8 mouse cellular contexts compared by ENCODE assay signal in the genomic region with DNA sequence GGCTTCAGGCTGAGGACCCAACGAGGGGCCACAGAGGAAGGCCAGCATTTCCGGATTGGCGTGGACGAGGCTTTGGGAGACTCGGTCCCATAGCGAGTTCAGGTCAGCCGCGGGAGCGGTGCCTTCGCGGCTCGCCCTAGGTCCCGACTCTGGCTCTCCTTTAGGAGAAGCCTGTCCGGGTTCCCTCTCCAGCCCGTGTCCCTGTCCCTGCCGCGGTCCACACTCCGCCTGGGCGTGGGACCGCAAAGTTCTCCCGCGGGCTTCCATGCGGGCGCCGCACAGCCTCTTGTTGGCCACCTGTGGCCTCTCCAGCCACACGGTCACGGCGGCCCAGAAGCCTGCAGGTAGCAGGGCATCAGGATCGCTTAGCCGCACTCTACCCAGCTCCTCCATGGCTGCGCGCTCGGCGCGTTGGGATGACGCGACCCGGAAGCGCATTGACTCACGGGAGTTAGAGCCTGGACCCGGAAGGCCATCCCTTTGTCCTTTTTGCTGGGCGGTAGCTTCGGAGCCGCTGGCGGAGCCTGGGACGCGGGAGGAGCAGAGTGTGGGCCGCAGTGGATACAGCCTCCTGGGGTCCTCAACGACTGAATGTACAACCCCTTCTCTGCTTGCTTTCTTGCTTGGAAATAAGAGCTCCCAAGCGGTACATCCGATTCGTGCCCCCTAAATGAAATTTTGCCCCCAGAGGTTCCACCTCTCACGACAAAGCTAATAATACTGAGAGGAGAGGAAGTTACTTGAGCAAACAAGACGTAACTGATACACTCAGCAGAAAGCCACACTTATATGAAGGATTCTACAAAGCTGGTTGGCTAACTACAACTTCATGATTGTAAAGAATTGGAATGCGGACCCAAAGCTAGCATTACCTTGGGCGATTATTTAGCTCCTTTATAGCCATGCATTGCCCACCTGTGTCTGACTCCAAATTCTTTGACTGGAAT. TPM values are rescaled to one million over a fixed set of nuclear protein-coding genes. Genes with fewer than 3 reads are reported as not detected.
DNase-seq lines count a peak whose midpoint lies in the region; ATAC-seq and TF ChIP-seq lines count a peak whose summit lies in the region.

A gene (minus strand): TSS at position 418 of the 947 bp plus-strand sequence.

- no peaks in the 10 kb centered on the region for H3K9me3 ChIP-seq in MEL (replicated peaks; ENCODE audit: insufficient read depth, low read length)
- no peaks in the 10 kb centered on the region for H3K9me3 ChIP-seq in hindbrain, embryonic 10.5 days
- H3K9me3 ChIP-seq in lung, postnatal 0 days (ENCODE audit: low read length): no peaks in the 10 kb centered on the region

- no peak for TF ChIP-seq CTCF in MEL (IDR thresholded peaks at IDR 0.05 in 2 of 3, conservative IDR thresholded peaks at IDR 0.05 in 1 of 3; ENCODE audit: control insufficient read depth in 1 of 3, insufficient read depth in 1 of 3, low read depth in 2 of 3, low read length in 3 of 3, poor library complexity in 1 of 3, severe bottlenecking in 1 of 3)
- TF ChIP-seq CTCF in cerebellum, adult 2 months (IDR thresholded peaks at IDR 0.05; ENCODE audit: borderline replicate concordance, insufficient read depth, low read depth, low read length): no peak
- TF ChIP-seq CTCF in lung, postnatal 0 days (IDR thresholded peaks at IDR 0.05): no peak

- peak within 1 kb of the TSS; percentile 90 for H3K4me2 ChIP-seq in lung, postnatal 0 days (replicated peaks; ENCODE audit: low read depth, low read length)

- WGBS in cerebellum, adult 2 months: 3% methylated on average over 56 of the region's 56 CpGs
- WGBS in hindbrain, embryonic 10.5 days: 4% methylated on average over 56 of the region's 56 CpGs
- WGBS in lung, postnatal 0 days: 3% methylated on average over 56 of the region's 56 CpGs

- ATAC-seq in lung, postnatal 0 days: peak; percentile 99

- H3K9ac ChIP-seq in MEL (ENCODE audit: control insufficient read depth, low read depth, low read length, poor library complexity, severe bottlenecking): peak within 1 kb of the TSS; percentile 92
- peak within 1 kb of the TSS; percentile 77 for H3K9ac ChIP-seq in lung, postnatal 0 days (replicated peaks; ENCODE audit: low read depth)

- H3K36me3 ChIP-seq in MEL (ENCODE audit: control insufficient read depth in 1 of 2, insufficient read depth in 2 of 2, low read length in 2 of 2): peaks cover 8 to 15% of the 10 kb centered on the region in 2 experiments
- peaks cover 39% of the 10 kb centered on the region for H3K36me3 ChIP-seq in hindbrain, embryonic 10.5 days
- H3K36me3 ChIP-seq in lung, postnatal 0 days (ENCODE audit: insufficient read depth, low read length): peaks cover 20% of the 10 kb centered on the region; the same call in 1 of the 2 replicates

- peak within 1 kb of the TSS; percentile 59 to 63 for H3K4me3 ChIP-seq in MEL (ENCODE audit: control insufficient read depth in 1 of 2, insufficient read depth in 1 of 2, low read depth in 2 of 2, low read length in 2 of 2)
- peak within 1 kb of the TSS; percentile 64 for H3K4me3 ChIP-seq in cerebellum, adult 2 months (replicated peaks; ENCODE audit: insufficient read depth, low read depth, low read length)
- H3K4me3 ChIP-seq in hindbrain, embryonic 10.5 days: peak within 1 kb of the TSS; percentile 84
- H3K4me3 ChIP-seq in lung, postnatal 0 days (ENCODE audit: low read depth, low read length): peak within 1 kb of the TSS; percentile 74

- H3K79me2 ChIP-seq in MEL (ENCODE audit: control insufficient read depth, insufficient read depth, low read length, poor library complexity): peaks cover 14% of the 10 kb centered on the region

- peak; percentile 75 to 99 for TF ChIP-seq POLR2A in MEL (IDR thresholded peaks at IDR 0.05; ENCODE audit: control insufficient read depth in 1 of 2, insufficient read depth in 1 of 2, low read depth in 1 of 2, low read length in 2 of 2, poor library complexity in 1 of 2)
- TF ChIP-seq POLR2A in cerebellum, adult 2 months (IDR thresholded peaks at IDR 0.05; ENCODE audit: borderline replicate concordance, insufficient read depth, low read length): peak; percentile 82

- H3K27me3 ChIP-seq in MEL (ENCODE audit: control insufficient read depth in 1 of 2, insufficient read depth in 2 of 2, low read length in 2 of 2): no peaks in the 10 kb centered on the region
- H3K27me3 ChIP-seq in cerebellum, adult 2 months (ENCODE audit: control insufficient read depth, insufficient read depth, low read length): no peaks in the 10 kb centered on the region
- no peaks in the 10 kb centered on the region for H3K27me3 ChIP-seq in hindbrain, embryonic 10.5 days (ENCODE audit: insufficient read depth, poor library complexity, severe bottlenecking)
- no peaks in the 10 kb centered on the region for H3K27me3 ChIP-seq in lung, postnatal 0 days (replicated peaks; ENCODE audit: insufficient read depth, low read length)

- peaks cover 5 to 29% of the 10 kb centered on the region in 2 experiments; a peak in 3 of 4 replicates for H3K4me1 ChIP-seq in MEL (ENCODE audit: control insufficient read depth in 1 of 2, insufficient read depth in 2 of 2, low read length in 2 of 2)
- H3K4me1 ChIP-seq in cerebellum, adult 2 months (ENCODE audit: control insufficient read depth, insufficient read depth, low read length): no peaks in the 10 kb centered on the region
- H3K4me1 ChIP-seq in hindbrain, embryonic 10.5 days (replicated peaks): peaks cover 11% of the 10 kb centered on the region
- H3K4me1 ChIP-seq in lung, postnatal 0 days (ENCODE audit: insufficient read depth, low read depth, low read length): peaks cover 10% of the 10 kb centered on the region; the same call in 1 of the 2 replicates

- H3K27ac ChIP-seq in MEL (ENCODE audit: control insufficient read depth, low read depth, low read length): peak within 1 kb of the TSS; percentile 88
- no peak within 1 kb of the TSS; the same call in 1 of the 2 replicates for H3K27ac ChIP-seq in cerebellum, adult 2 months (ENCODE audit: insufficient read depth, low read length)
- peak within 1 kb of the TSS; percentile 94 for H3K27ac ChIP-seq in hindbrain, embryonic 10.5 days
- peak within 1 kb of the TSS; percentile 48 for H3K27ac ChIP-seq in lung, postnatal 0 days (ENCODE audit: low read length)

- no peak for TF ChIP-seq EP300 in MEL (IDR thresholded peaks at IDR 0.05; ENCODE audit: low read depth in 1 of 2, low read length in 2 of 2)
- TF ChIP-seq EP300 in lung, postnatal 0 days (IDR thresholded peaks at IDR 0.05): no peak

- no peak for TF ChIP-seq RAD21 in MEL (IDR thresholded peaks at IDR 0.05; ENCODE audit: low read depth, low read length)

- DNase-seq in MEL (ENCODE audit: low read depth, low spot score): peak; percentile 96
- peak; percentile 93 to 94 for DNase-seq in cerebellum, adult 2 months
- peak; percentile 93 for DNase-seq in forelimb bud, embryonic 11.5 days (ENCODE audit: low read depth, low spot score)
- DNase-seq in hindbrain, embryonic 10.5 days (ENCODE audit: low spot score): peak; percentile 93
- DNase-seq in layer of hippocampus, adult 9-11 months: peak; percentile 91
- DNase-seq in lung, postnatal 0 days (ENCODE audit: low spot score): peak; percentile 94
- DNase-seq in ovary, postnatal 14 days (ENCODE audit: low spot score): peak; percentile 90
- peak; percentile 91 for DNase-seq in thymus, postnatal 14 days

TF ChIP-seq in MEL, 35 proteins besides CTCF, POLR2A, EP300 and RAD21 (continues in another document):
- no peak for TF ChIP-seq NRF1 (IDR thresholded peaks at IDR 0.05; ENCODE audit: insufficient read depth, low read depth, low read length, poor library complexity, severe bottlenecking)
- TF ChIP-seq USF1 (IDR thresholded peaks at IDR 0.05; ENCODE audit: low read depth, low read length): no peak
- TF ChIP-seq ZNF384 (IDR thresholded peaks at IDR 0.05; ENCODE audit: low read depth, low read length): no peak
- no peak; the same call in 1 of the 2 replicates for TF ChIP-seq JUND (IDR thresholded peaks at IDR 0.05; ENCODE audit: low read depth, low read length)
- TF ChIP-seq CHD1 (IDR thresholded peaks at IDR 0.05; ENCODE audit: low read depth, low read length): peak; percentile 67; the same call in 1 of the 2 replicates
- no peak for TF ChIP-seq TAL1 (IDR thresholded peaks at IDR 0.05; ENCODE audit: low read length)
- TF ChIP-seq GABPA (IDR thresholded peaks at IDR 0.05; ENCODE audit: low read depth, low read length): no peak
- no peak for TF ChIP-seq MAFK (IDR thresholded peaks at IDR 0.05; ENCODE audit: borderline replicate concordance, low read depth, low read length)
- TF ChIP-seq RCOR1 (IDR thresholded peaks at IDR 0.05; ENCODE audit: low read depth, low read length): no peak
- no peak for TF ChIP-seq ZKSCAN1 (IDR thresholded peaks at IDR 0.05; ENCODE audit: low read depth, low read length)
- TF ChIP-seq ETS1 (IDR thresholded peaks at IDR 0.05; ENCODE audit: low read depth, low read length): peak; percentile 65
- TF ChIP-seq CHD2 (IDR thresholded peaks at IDR 0.05; ENCODE audit: low read length): peak; percentile 70
- peak; percentile 84; the same call in 1 of the 2 replicates for TF ChIP-seq ZMIZ1 (IDR thresholded peaks at IDR 0.05; ENCODE audit: low read depth, low read length)
- TF ChIP-seq NELFE (IDR thresholded peaks at IDR 0.05; ENCODE audit: low read depth, low read length): peak; percentile 98
- TF ChIP-seq MYC (IDR thresholded peaks at IDR 0.05; ENCODE audit: low read depth, low read length): peak; percentile 77
- TF ChIP-seq MYB (IDR thresholded peaks at IDR 0.05; ENCODE audit: low read depth, low read length): no peak
- peak; percentile 76; the same call in 1 of the 2 replicates for TF ChIP-seq MAX (IDR thresholded peaks at IDR 0.05; ENCODE audit: low read length)
- TF ChIP-seq TCF12 (IDR thresholded peaks at IDR 0.05; ENCODE audit: low read depth, low read length): peak; percentile 84
- TF ChIP-seq HCFC1 (IDR thresholded peaks at IDR 0.05; ENCODE audit: low read depth, low read length): peak; percentile 98
- TF ChIP-seq GATA1 (IDR thresholded peaks at IDR 0.05; ENCODE audit: low read depth, low read length): 0 out of 2 replicates have a peak, but pooled peaks have one; percentile 3
- peak; percentile 52; the same call in 1 of the 2 replicates for TF ChIP-seq UBTF (IDR thresholded peaks at IDR 0.05; ENCODE audit: borderline replicate concordance, insufficient read depth, low read depth, low read length)
- peak; percentile 95 for TF ChIP-seq KAT2A (conservative IDR thresholded peaks at IDR 0.05; ENCODE audit: low read depth, low read length)
- no peak for TF ChIP-seq ZC3H11A (IDR thresholded peaks at IDR 0.05; ENCODE audit: low read depth, low read length)

RNA-seq across cellular contexts. Expression of the gene that starts here (rescaled TPM):
- 13.1 and 16.6 TPM in 2 replicates for total RNA-seq in MEL (2012; rRNA removed)
- 10 to 100 TPM in 1 of 2 experiments, not detected in 1; 14.3 TPM for polyA plus RNA-seq in MEL (2012; ENCODE audit: insufficient read depth in 1 of 2, insufficient read length in 2 of 2, low read depth in 1 of 2, low replicate concordance in 2 of 2, missing spikeins in 1 of 2)
- 6.3 and 6.4 TPM in 2 replicates for polyA plus RNA-seq in cerebellum, adult 2 months (2012; rRNA removed)
- 8.2 and 9.1 TPM in 2 replicates for polyA plus RNA-seq in hindbrain, embryonic 10.5 days (2016; fragmentation: Nextera tagmentation; extraction: Ambion mirVana)
- polyA plus RNA-seq in lung, postnatal 0 days (2015; fragmentation: Nextera tagmentation; extraction: Ambion mirVana): 3.4 and 4.4 TPM in 2 replicates
